Mouse (Mus musculus): Measurements from ENCODE around the gene Mars.

DNA sequence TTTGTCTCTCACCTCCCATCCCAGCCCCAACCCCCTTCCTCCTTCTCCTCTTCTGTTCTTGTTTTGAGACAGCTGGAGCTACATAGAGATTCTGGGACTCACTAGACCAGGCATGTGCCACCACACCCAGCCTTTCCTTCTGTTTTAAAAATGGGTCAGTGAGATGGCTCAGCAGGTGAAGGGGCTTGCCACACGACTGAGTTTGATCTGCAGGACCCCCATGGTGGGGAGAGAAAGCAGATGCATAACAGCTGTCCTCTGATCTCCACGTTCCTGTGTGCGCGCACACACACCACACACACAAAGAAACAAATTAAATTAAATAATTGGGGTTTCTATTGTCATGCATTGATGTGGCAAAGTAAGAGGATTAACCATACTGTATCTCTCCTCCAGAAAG is 46.6 kb downstream of the Mars start:
- TF ChIP-seq CTCF (IDR thresholded peaks at IDR 0.05; ENCODE audit: low read depth, low read length) (no peak), GATA1 (IDR thresholded peaks at IDR 0.05; ENCODE audit: borderline replicate concordance, low read length) (no peak), TAL1 (conservative IDR thresholded peaks at IDR 0.05; ENCODE audit: low read depth, low read length) (no peak), POLR2AphosphoS5 (IDR thresholded peaks at IDR 0.05; ENCODE audit: insufficient replicate concordance, low read depth, low read length) (no peak)

Data from G1E (cell line).